Mouse (Mus musculus) megakaryocyte-erythroid progenitor cell, adult 5-6 weeks (primary cell): ENCODE results near the gene Selenov. TPM values are rescaled to one million over a fixed set of nuclear protein-coding genes. Genes with fewer than 3 reads are reported as not detected.
A peak's percentile ranks its signal among the peaks of the same experiment; 100 is the strongest.

Source experiments
- ATAC-seq: replicated peaks from 2 replicates; pipeline ENCODE4 v1.8.0; 2016; ENCODE audit warnings: mild to moderate bottlenecking, inconsistent platforms; ENCODE audit not compliant: severe bottlenecking, poor library complexity, low FRiP score, low TSS enrichment
- total RNA-seq, 2 experiments: library from RNA; stranded (forward) in 1 of 2; stranded (reverse) in 1 of 2; fragments of 200-1000, 215-1000 nt in 1 of 2; fragments of >200 nt in 1 of 2; fragmentation: Nextera tagmentation in 1 of 2; gene quantifications; 2 replicates each; pipeline ENCODE4 v1.2.3; 2014 to 2017

The Selenov gene
- not detected in 2 replicates for total RNA-seq (2014; fragmentation: Nextera tagmentation)
- not detected in 2 replicates for total RNA-seq (2017)

DNA sequence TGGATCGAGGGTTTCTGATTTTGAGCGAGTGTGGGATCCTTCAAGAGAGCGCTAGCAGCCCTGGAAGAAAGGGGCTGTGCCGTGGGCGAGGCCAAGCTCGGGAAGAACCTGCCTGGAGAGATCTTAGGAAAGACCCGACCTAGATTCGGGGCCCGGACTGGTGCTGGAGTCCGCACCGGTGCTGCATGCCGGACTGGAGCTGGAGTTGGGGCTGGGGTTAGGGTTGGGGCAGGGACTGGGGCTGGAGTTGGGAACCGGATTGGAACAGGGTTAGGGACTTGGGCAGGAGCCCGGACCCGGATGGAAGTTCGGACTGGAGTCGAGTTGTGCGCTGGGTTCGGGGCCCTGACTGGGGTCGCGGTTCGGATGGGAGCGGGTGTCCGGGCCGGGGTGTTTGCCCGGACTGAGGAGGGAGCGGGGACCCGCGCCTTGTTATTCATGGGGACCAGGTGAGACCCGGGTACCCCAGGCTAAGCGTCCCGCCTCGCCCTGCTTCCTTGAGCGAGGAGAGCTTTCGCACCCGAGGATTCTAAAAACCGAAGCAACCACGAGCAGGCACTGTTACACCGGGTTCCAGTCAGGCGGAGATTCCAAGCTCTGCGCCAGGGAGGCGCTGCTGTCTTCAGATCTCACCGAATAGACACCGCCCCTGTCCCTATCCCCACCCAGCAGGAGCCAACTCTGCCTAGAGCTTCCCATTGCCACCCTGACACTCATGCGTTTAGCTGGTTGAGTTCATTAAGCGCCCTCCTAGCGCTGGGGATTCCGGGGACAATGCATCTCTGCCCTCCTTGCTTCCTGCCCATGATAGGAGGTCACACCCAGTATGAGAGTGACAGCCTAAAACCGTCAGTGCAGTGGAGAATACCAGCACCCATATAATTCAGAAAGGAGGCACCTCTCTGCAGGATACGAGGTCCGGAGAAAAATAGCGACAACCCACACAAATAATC, at the start of gene Selenov:
Gene Selenov (minus strand): TSS at position 549 of the 953 bp plus-strand sequence.
- no peak for ATAC-seq

GRCm38 (mm10) chr7:28339213-28339917, 48.4 kb upstream of the Selenov start:
- ATAC-seq, result peak; percentile 65

GRCm38 (mm10) chr7:28338108-28338998, 47.4 kb upstream of the Selenov start, which contains the start of gene Supt5:
Gene Supt5 (minus strand): TSS chr7:28338746.
- peak; percentile 97 for ATAC-seq

DNA sequence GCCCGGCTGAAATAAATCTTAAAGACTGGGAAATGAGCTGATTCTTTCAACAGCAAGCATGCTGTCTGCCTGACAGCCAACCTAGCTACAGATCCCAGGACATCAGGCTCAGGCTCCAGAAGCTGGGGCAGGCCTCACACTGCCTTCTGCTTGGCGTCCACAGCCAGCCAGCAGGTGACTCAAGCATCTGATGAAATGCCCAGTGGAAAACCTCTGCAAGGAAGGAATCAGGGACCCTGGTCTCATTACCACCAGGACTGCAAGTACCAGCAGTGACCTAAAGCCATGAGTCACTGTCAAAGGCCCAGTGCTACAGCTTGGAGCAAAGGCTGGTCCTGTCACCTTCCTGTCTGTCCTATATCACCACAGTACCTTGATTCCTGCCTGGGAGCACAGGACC, 44.5 kb upstream of the Selenov start:
- no peak for ATAC-seq

- no peak for ATAC-seq
Observed at GRCm38 (mm10) chr7:28334534-28334933, 43.5 kb upstream of the Selenov start.

DNA sequence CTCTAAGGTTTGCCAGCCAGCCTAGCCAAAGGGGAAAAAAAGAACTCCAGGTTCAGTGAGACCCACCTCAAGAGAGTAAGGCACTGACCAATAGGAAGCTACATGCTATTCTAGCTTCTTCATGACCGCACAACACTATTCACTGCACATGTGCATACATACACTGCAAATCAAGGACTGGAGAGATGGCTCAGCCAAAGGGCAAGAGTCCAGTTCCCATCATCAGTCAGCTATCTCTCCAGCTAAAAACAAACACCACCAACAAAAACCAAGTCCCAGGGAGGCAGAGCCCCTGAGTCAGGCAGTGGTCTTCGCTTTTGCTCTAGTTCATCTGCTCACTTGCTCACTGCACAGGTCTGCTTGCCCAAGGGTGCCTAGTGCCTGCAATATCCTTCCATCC, 37.3 kb upstream of the Selenov start:
- ATAC-seq, result no peak

- no peak for ATAC-seq
Observed at GRCm38 (mm10) chr7:28326457-28326856, 35.5 kb upstream of the Selenov start.

DNA sequence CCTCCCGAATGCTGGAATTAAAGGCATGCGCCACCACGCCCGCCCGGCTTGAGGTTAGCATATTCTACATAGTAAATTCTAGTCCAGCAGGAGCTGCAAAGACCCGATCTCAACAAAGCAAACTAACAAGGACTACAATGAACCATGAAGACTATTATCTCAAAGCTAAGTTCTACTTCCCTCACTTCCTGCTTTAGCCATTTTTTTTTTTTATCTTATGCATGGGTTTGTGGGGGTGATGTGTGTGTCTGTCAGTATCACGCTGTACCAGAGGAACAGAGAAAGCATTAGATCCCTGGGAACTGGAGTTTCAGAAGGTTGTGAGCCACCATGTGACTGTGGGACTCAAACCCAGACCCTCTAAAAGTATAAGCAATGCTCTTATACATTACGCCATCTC, 34.3 kb upstream of the Selenov start:
- no peak for ATAC-seq

DNA sequence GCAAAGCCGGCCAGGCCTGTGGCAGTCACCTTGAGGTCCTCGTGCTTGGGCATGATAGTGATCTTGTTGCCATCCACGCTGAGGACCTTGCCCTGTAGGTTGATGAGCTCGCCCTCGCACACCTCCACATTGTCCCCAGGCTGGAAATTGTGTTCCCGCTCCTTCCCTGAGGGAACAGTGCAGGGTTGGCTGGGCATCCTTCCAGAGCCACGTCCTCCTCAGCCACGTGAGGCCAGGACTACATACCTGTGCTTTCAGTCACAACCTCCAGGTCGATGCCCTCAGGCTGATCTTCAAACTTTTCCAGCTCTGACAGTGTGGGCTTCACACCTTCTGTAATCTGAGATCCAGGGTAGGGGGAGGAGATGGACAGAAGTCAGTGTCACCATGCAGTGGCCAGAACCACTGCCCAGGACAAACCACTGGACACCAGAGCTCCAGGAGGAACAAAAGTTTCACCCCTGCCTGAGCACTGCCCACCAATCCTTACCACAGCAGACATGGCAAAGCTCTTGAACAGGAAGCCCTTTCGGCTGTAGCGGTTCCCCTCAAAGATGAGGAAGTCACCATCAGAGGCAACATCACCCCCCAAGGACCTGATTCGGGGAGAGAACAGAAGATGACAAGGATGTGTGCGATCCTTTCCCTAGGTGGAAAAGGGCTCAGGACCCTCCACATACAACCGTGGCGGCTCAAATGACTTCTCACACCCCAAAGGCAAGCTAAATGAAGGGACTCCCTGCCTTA, 31.2 kb upstream of the Selenov start:
- peak; percentile 20; the same call in 1 of the 2 replicates for ATAC-seq

DNA sequence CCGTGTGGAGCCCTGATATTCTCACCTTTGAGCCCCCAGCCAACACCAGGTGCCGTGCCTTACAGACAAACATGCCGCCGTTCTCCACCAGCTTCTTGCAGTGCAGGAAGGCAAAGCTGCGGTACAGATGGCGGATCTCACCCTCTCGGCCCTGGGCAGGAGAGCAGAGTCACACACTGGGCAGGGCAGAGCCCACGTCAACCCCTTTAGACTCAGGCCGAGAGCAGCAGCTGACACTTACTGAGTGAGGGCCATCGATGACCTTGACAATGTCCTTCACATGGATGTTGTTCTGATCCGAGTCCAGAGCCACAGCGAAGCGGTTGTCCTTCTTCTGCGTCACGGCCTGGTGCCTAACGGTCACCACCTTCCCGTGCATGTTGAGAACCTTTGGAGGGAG, 27.7 kb upstream of the Selenov start:
- ATAC-seq, result no peak

DNA sequence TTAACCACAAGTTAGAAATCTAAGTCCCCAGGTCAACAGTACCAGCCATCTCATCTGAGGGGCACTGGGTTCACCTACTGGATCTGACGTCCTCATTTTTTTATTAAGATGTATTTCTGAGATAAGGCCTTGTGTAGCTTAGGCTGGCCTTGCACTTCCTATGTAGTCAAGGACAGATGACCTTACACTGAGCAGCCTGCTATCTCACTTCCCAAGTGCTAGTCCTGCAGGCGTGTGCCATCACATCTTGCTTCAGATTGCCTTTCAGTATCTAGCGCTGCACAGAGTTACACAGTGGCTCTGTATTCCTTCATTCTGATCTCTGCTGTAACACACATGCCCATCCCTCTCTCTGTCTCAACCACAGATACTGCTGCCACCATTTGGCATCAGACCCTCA, 27.1 kb upstream of the Selenov start:
- ATAC-seq, result no peak

DNA sequence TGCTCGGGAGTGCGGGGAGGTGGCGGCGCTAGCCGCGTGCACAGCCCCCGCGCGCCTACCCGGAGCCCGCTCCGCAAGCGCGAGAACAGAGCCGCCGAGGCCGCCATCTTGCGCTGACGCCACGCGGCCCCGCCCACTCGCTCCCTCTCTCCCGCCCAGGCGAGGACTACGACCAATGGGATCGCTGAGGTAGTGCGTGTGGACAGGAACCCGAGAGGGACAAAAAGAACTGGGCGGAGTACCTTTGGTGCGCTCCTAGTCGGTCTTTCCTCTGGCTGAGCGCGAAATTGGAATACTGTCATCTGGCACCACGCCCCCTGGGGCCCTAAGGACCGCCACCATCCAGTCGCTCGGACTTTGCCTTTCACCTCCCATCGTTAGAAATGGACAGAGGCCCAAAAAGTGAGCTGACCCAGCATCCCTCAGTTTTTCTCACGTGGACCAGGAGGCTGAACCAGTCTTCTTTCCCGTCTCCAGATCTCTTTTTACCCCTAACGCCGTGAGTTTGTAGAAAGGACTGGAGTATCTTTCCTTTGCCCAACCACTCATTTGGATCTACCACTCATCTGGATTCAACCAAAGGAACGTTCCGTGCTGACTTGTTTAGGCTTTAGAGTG, 21.0 kb upstream of the Selenov start, which contains the start of gene Timm50:
Gene Timm50 (minus strand): TSS at position 147 of the 618 bp plus-strand sequence.
- peak; percentile 97 for ATAC-seq

GRCm38 (mm10) chr7:28311151-28311925, 20.4 kb upstream of the Selenov start:
- ATAC-seq, result peak; percentile 20

GRCm38 (mm10) chr7:28309737-28310136, 18.8 kb upstream of the Selenov start:
- no peak for ATAC-seq

DNA sequence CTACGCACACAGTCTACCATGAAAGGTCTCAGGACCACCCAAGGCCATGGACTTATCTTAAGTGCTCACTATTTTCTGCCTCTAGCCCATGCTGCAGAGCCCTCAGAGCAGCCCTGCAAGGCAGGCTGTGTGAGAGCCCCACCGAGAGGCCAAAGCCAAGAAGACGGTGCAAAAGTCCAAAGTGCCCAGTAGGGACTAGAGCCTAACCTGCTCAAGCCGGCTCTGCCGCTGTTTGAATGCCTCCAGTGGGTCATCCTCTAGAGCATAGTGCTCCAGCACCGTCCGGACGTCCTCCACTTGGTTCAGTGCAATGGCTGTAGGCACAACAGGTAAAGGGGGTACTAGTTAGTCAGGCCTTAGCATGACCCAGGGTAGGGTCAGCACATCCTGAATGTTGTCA, 15.2 kb upstream of the Selenov start:
- ATAC-seq, result no peak

GRCm38 (mm10) chr7:28305641-28306040, 14.7 kb upstream of the Selenov start:
- no peak for ATAC-seq

GRCm38 (mm10) chr7:28301616-28302433, 10.8 kb upstream of the Selenov start, which contains the start of gene Dll3:
Gene Dll3 (minus strand): TSS chr7:28302238.
- ATAC-seq, result peak; percentile 58
